Mouse (Mus musculus): ENCODE data around the gene Thrb. TPM values are rescaled to one million over a fixed set of nuclear protein-coding genes. Genes with fewer than 3 reads are reported as not detected.

Thrb gene
- polyA plus RNA-seq, 1 experiment = not detected

DNA sequence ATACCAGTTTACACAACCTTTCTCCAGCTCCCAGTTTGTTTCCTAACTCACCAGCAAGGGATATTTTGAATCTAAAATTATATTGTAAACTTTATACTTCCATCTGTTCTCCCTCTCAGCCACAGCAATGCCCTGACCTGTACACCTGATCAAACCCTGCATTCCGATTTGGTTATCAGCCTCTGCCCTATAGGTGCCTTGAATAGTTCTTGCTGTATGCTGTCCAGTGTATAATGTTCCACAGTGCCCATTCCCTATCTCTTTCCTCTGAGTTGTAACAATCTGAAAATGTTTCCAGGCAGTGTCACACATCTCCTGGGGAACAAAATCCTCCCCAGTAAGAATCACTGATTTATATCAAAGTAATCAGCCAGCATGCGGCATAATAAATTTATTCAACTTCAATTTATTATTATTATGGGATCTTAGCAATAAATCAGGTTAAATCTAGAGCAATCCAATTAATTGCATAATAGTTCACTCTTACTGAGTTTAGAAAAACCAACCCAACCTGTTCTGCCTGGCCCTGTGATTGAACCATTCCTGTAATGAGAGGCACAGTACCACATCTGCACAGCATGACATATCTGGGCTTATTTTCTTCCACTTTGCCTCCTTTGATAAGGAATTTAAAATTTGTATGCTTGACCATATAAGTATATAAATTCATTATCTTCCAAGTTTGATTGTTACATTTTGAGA is 73.2 kb downstream of the Thrb start:
- H3K4me1 ChIP-seq (ENCODE audit: control insufficient read depth, insufficient read depth, low read length) = no peaks in the 10 kb centered on the region
- no peak overlapping the region for H3K27ac ChIP-seq (ENCODE audit: insufficient read depth, low read depth, low read length)
- no peak overlapping the region for H3K4me3 ChIP-seq (ENCODE audit: insufficient read depth, low read length)
- TF ChIP-seq CTCF (IDR thresholded peaks at IDR 0.05; ENCODE audit: low read depth, low read length) (no peak), POLR2A (IDR thresholded peaks at IDR 0.05; ENCODE audit: borderline replicate concordance, low read depth, low read length) (no peak)

DNA sequence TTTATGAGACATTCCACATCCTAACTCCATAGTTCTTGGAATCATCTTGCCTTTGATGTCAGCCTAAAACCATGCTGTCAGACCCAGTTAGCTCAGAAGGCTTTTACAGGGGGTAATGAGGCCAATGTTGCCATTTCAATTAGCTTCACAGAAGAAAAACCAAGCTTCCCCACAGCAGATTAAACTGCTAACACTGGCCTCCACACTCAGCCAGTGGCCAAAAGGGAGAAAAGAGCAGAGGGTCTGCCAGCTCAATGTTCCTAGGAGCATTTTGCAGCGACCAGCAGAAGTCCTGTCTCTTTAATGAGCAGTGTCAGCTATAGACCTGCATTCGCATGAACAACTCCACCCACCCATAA is 73.7 kb downstream of the Thrb start:
- Histone ChIP-seq H3K27ac (ENCODE audit: insufficient read depth, low read depth, low read length) (no peak overlapping the region), H3K4me1 (ENCODE audit: control insufficient read depth, insufficient read depth, low read length) (no peaks in the 10 kb centered on the region), H3K4me3 (ENCODE audit: insufficient read depth, low read length) (no peak overlapping the region)
- no peak for TF ChIP-seq CTCF (IDR thresholded peaks at IDR 0.05; ENCODE audit: low read depth, low read length)
- no peak for TF ChIP-seq POLR2A (IDR thresholded peaks at IDR 0.05; ENCODE audit: borderline replicate concordance, low read depth, low read length)

DNA sequence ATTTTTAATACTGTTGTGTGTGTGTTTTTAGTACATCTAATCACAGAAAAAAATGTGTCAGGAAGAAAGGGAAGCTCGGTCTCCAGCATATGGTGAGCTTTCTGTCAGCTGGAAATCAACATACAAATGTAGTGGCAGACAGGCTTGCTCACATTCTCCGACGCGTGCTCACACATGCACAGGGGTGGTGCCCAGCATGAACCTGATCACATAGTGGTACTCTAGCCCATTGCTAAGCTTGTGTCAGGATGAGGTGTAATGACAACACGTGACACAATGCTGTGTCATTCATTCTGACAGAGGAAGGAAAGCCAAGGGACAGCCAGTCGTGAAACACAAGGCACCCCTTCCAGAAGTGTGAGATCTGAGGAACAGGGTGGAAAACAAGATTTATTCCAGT is 75.4 kb downstream of the Thrb start:
- TF ChIP-seq POLR2A (IDR thresholded peaks at IDR 0.05; ENCODE audit: borderline replicate concordance, low read depth, low read length) (no peak), CTCF (IDR thresholded peaks at IDR 0.05; ENCODE audit: low read depth, low read length) (no peak)
- Histone ChIP-seq H3K4me3 (ENCODE audit: insufficient read depth, low read length) (no peak overlapping the region), H3K4me1 (ENCODE audit: control insufficient read depth, insufficient read depth, low read length) (no peaks in the 10 kb centered on the region), H3K27ac (ENCODE audit: insufficient read depth, low read depth, low read length) (no peak overlapping the region)

DNA sequence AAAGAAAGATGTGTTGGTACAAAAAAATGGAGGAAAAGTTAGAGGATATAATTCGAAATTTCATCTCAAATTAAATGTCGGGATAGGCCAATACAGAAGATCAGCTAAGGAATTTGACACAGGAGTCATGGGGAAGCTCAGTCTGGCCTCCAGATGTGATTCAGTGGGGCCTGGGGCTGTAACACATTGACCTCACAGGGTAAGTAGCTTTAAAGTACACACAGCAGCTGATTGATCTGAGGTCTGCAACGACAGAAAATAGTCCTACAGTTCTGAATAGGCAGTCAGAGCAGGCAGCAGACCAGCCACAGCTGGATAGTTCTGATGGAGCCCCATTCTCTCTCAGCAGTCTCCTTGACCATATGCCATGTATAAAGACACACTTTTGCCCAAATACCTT is 80.8 kb downstream of the Thrb start:
- Histone ChIP-seq H3K4me1 (ENCODE audit: control insufficient read depth, insufficient read depth, low read length) (no peaks in the 10 kb centered on the region), H3K27ac (ENCODE audit: insufficient read depth, low read depth, low read length) (no peak overlapping the region), H3K4me3 (ENCODE audit: insufficient read depth, low read length) (no peak overlapping the region)
- TF ChIP-seq CTCF (IDR thresholded peaks at IDR 0.05; ENCODE audit: low read depth, low read length) = no peak
- TF ChIP-seq POLR2A (IDR thresholded peaks at IDR 0.05; ENCODE audit: borderline replicate concordance, low read depth, low read length) = no peak

DNA sequence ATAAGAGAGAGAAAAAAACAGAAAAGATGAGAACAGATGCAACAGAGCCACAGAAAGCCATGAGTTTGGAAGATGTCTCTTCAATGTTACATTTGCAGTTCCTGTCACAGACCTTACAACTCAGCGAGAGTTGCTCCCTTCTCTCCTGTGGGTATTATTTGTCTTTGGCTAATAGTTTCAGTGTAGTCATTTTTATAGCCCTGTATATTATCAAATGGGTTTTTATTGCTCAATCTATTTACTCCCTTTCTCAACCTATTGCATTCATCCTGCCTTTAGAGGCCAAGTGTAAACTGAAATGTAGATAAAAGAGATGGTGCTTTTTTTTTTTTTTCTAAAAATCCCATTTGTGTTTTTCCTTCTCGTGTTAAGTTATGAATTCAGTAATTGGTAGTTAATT is 82.2 kb downstream of the Thrb start:
- no peak overlapping the region for H3K4me3 ChIP-seq (ENCODE audit: insufficient read depth, low read length)
- H3K27ac ChIP-seq (ENCODE audit: insufficient read depth, low read depth, low read length) = no peak overlapping the region
- TF ChIP-seq CTCF (IDR thresholded peaks at IDR 0.05; ENCODE audit: low read depth, low read length) = no peak
- TF ChIP-seq POLR2A (IDR thresholded peaks at IDR 0.05; ENCODE audit: borderline replicate concordance, low read depth, low read length) = no peak
- no peaks in the 10 kb centered on the region for H3K4me1 ChIP-seq (ENCODE audit: control insufficient read depth, insufficient read depth, low read length)

DNA sequence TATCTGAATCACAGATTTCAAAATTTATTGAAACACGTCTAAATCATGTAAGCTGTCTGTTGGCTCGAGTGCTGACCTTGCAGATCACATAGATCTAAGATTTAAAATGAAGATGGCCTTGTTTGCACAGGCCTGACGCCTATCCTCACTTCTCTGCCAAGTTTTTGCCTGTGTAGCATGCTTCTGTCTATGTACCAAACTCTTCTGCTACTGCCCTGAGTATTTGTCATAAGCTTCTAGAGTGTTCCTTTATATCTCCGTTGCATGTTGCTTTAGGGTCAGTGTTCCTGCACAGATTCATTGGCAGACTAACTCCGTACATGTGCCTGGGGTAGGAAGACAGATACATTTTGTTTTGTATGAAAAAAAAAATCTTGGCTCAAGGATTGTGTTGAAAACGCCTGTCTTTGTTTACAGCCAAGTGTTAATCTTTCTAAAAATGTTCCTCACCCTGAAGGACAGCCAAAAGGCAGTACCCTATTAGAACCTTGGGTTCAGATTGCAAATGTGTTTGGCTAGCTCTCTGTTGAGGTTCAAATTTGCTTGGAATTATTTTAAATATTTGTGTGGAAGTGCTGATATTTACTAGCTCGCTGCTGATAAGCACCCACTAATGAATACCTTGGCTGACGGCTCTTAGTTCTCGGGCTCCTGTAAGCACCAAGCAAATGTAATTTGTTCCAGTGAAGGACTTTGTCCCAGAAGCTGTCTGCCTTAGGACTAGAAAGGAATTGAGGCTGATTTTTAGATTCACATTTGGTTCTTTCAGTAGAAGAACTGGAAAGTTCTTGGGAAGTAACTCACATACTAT is 83.0 kb downstream of the Thrb start:
- Histone ChIP-seq H3K4me1 (ENCODE audit: control insufficient read depth, insufficient read depth, low read length) (no peaks in the 10 kb centered on the region), H3K4me3 (ENCODE audit: insufficient read depth, low read length) (no peak overlapping the region), H3K27ac (ENCODE audit: insufficient read depth, low read depth, low read length) (no peak overlapping the region)
- TF ChIP-seq POLR2A (IDR thresholded peaks at IDR 0.05; ENCODE audit: borderline replicate concordance, low read depth, low read length) (no peak), CTCF (IDR thresholded peaks at IDR 0.05; ENCODE audit: low read depth, low read length) (no peak)

DNA sequence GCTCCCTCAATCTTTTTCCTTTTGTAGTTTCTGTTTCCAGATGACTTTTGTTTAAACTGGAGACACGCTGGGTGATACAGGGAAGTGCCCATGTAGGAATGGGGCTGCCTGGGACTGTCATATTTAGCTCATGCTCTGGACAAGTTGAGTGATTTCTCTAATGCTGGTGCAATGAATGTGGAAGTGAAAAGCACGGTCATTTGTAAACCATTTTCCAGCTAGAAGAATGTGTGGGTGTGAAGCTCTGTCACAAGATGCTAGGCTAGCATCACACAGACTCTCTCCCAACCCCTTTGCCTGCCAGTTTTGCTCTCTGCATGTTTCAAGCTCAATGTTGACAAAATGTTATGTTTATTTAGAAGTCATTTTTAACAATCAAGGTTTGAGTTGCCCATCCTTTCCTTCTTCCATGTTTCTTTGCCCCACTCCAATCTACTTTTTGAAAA is 83.7 kb downstream of the Thrb start:
- no peak overlapping the region for H3K4me3 ChIP-seq (ENCODE audit: insufficient read depth, low read length)

DNA sequence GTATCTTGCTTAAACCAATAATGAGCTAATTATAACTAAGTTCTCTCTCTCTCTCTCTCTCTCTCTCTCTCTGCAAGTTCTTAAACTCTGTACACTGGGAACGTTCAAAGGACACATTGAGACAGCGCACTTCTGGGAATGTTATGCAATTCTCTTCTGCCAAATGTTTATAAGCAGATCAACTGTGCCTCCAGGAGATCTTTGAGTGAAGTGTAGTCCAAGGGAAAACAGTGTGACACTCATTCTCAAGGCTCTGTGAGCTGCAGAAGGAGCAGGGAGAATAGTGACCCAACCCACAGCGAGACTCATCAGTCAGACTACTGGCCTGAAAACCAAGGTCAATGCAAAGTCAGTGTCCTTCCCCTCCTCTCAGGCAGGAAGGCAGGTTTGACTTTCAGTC is 87.9 kb downstream of the Thrb start:
- no peak overlapping the region for H3K27ac ChIP-seq (ENCODE audit: insufficient read depth, low read depth, low read length)
- no peak overlapping the region for H3K4me3 ChIP-seq (ENCODE audit: insufficient read depth, low read length)

More for the DNA sequence above, 83.7 kb downstream of the Thrb start:
- TF ChIP-seq POLR2A (IDR thresholded peaks at IDR 0.05; ENCODE audit: borderline replicate concordance, low read depth, low read length) (no peak), CTCF (IDR thresholded peaks at IDR 0.05; ENCODE audit: low read depth, low read length) (no peak)
- no peak overlapping the region for H3K27ac ChIP-seq (ENCODE audit: insufficient read depth, low read depth, low read length)
- no peaks in the 10 kb centered on the region for H3K4me1 ChIP-seq (ENCODE audit: control insufficient read depth, insufficient read depth, low read length)

DNA sequence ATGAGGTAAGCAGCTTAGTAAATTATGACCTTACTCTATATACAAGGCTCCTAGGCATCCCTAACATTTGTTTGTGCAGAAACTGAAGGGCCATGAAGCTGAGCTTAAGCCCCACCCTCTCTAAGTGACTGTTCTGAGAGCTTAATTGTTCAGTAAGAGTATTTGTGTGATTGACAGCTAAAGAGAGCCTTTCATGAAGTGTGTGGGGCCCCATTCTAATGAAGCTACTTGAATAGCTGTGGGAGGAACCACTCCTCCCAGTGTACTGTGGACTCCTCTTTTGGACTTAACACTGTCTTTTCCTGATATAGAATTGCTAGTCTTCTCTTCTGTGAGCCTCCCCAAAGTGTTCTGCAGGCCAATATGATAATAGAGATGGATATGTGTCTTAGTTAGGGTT is 88.9 kb downstream of the Thrb start:
- no peak overlapping the region for H3K4me3 ChIP-seq (ENCODE audit: insufficient read depth, low read length)
- H3K27ac ChIP-seq (ENCODE audit: insufficient read depth, low read depth, low read length) = no peak overlapping the region
- no peaks in the 10 kb centered on the region for H3K4me1 ChIP-seq (ENCODE audit: control insufficient read depth, insufficient read depth, low read length)
- TF ChIP-seq CTCF (IDR thresholded peaks at IDR 0.05; ENCODE audit: low read depth, low read length) = no peak
- no peak for TF ChIP-seq POLR2A (IDR thresholded peaks at IDR 0.05; ENCODE audit: borderline replicate concordance, low read depth, low read length)

More for the DNA sequence above, 87.9 kb downstream of the Thrb start:
- H3K4me1 ChIP-seq (ENCODE audit: control insufficient read depth, insufficient read depth, low read length) = no peaks in the 10 kb centered on the region
- TF ChIP-seq CTCF (IDR thresholded peaks at IDR 0.05; ENCODE audit: low read depth, low read length) (no peak), POLR2A (IDR thresholded peaks at IDR 0.05; ENCODE audit: borderline replicate concordance, low read depth, low read length) (no peak)

DNA sequence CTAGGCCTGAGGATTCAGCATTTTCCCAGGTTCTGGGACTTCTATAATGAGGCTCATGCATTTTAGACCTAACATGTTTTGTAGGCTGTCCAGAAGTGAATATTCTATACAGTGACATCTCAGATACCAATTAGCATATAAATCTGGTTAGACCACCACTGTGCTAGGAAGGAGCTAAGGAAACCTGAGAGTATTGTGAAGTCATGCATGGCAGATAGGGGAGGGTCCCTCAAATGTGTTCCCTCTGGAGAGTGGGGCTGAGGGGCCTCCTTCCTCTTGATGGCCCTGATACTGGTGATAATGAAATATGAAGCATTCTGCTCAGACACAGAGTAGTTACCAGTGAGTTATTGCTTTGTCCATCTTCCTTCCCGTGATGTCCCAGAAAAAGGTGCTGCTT is 91.8 kb downstream of the Thrb start:
- H3K4me1 ChIP-seq (ENCODE audit: control insufficient read depth, insufficient read depth, low read length) = peaks cover 2% of the 10 kb centered on the region; the same call in 1 of the 2 replicates
- TF ChIP-seq CTCF (IDR thresholded peaks at IDR 0.05; ENCODE audit: low read depth, low read length) = no peak
- TF ChIP-seq POLR2A (IDR thresholded peaks at IDR 0.05; ENCODE audit: borderline replicate concordance, low read depth, low read length) = no peak
- H3K4me3 ChIP-seq (ENCODE audit: insufficient read depth, low read length) = no peak overlapping the region
- no peak overlapping the region for H3K27ac ChIP-seq (ENCODE audit: insufficient read depth, low read depth, low read length)
